Mouse (Mus musculus) kidney, adult 2 months (tissue): ENCODE results near the gene Sec24a.

Source experiments
- CTCF ChIP-seq: fragments of 200-500 bp; conservative IDR thresholded peaks from 2 replicates; pipeline ENCODE4 v1.5.1; 2011; ENCODE audit warnings: low read depth, mild to moderate bottlenecking, control low read depth, low read length, moderate library complexity, mixed read lengths; ENCODE audit not compliant: insufficient read depth, insufficient read length
- POLR2A ChIP-seq: fragments of 200-500 bp; IDR thresholded peaks from one replicate; pipeline ENCODE4 v1.6.1; 2011; ENCODE audit warnings: low read depth, low read length, control low read depth

GRCm38 (mm10) chr11:51732883-51733282 is 30.6 kb downstream of the Sec24a start:
- no peak for TF ChIP-seq POLR2A
- no peak for TF ChIP-seq CTCF
